Mouse (Mus musculus) layer of hippocampus, postnatal 36 days (tissue): Measurements from ENCODE around the gene Tusc2. TPM values are rescaled to one million over a fixed set of nuclear protein-coding genes. Genes with fewer than 3 reads are reported as not detected.
A peak's percentile ranks its signal among the peaks of the same experiment; 100 is the strongest.

Source experiments
- DNase-seq, 2 experiments: peaks; one replicate each; pipeline ENCODE4 v3.0.0; 2022
- total RNA-seq, 2 experiments: library from RNA; stranded (reverse); gene quantifications; 2 replicates each; pipeline ENCODE4 v1.2.3; 2021

The Tusc2 gene
- total RNA-seq, 2 experiments from 2014 or later: 70.1 to 82.0 TPM

DNA sequence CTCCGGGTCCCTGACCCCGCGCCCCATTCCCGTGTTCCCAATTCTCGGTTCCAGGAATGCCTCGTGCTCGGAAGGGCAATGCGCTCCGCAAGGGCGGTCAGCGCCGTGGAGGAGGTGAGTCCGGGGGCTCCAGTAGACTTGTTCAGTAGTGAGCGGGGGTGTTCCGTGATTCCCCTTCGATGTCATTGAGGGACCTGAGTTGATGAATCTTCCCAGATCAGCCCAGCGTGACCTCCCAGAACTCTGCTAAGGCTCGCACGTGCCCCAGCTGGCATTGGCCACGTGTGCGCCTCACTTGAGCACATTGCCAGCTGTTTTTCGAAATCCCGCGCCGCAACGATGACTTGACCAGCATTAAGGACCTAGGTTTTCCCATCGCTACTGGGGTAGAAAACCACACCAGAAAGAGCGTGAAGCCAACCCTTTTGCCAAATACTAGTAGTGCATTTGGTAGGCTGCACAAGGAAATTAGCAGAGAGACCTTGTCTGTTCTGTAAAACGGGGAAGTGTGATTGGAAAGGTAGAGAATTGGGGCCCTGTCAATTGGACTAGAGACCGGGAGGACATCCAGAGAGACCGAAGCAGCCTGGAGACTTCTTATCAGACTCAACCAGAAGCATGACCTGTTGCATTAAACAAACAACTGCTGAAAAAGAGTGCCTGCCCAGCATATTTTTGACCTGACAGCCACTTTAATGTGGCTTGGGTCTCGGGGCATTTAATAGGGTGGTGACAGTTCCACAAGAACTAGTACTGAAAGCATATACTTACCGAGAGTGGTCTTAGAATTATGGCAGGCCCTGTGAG lies 25.0 kb downstream of the Tusc2 start:
- DNase-seq: no peak

DNA sequence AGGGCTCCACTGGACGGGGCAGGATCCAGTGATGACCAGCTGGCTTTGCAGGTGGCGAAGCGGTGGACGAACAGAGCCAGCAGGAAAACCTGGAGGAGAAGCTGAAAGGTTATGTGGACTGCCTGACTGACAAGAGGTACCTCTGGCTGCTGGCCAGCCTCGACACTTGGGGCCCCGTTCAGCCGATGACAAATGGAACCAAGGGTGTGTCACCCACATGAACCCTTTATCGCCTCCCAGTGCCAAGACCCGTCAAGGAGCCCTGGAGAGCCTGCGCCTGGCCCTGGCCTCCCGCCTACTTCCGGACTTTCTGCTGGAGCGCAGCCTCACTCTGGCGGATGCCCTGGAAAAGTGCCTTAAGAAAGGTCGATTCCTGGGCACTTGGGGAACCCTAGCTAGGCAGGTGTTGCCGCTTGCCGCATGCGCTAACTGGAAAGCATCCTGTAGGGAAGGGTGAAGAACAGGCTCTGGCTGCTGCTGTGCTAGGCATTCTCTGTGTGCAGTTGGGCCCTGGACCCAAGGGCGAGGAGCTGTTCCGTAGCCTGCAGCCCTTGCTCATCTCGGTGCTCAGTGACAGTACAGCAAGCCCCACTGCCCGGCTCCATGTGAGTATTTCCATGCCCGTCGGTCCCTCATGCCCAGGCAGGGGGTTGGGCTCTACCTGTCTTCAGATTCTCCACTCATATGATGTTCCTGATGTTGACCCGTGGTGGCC lies 27.2 kb downstream of the Tusc2 start:
- no peak for DNase-seq

DNA sequence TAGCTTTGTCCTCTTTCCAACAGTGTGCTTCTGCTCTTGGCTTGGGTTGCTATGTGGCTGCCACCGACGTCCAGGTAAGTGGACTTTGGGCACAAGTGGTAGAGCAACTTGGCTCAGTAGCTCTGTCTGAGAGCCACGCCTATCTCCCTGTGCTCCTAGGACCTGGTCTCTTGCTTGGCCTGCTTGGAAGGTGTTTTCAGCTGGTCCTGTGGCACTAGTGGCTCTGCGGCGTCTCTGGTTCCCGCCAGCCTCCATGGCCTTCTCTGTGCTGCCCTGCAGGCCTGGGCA lies 27.7 kb downstream of the Tusc2 start:
- DNase-seq: no peak

DNA sequence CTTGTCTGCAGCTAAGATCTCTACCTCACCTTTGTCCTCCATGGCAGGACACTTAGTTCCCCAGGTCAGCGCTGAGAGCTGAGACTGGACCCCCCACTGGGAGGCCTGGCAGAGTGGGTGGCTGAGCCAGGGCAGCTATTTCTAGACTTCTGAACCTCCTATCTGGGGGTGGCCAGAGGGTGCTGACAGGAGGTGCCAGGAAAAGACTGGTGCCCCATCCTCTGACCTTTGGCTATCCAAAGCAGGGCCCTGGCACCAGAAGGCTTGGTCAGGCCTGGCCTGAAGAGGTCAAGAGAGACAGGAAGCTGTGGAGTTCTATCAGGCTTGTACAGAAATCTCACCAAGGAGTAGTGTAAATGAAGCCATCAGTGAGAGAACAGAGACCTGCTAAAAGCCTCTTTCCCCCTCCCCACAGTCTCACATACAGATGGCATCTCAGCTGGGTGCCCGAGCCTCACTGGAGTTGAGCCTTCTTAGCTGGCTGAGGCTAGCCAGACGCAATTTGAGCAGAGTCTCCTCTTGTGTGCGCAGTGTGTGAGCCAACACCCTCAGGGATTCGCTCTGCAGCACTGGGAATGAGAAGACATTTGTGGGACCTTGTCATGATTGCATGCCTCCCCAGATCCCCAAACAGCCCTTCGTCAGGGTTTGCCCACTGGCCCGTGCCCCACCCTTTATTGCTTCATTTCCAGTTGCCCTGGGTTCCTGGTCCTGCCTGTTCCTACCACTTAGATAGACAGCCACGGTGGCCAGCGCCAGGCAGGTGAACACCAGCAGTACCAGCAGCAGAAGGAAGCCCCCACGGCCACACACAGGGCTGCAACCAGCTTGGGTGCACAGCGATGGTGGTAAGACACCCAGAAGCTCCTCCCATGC lies 30.3 kb downstream of the Tusc2 start:
- DNase-seq: no peak

DNA sequence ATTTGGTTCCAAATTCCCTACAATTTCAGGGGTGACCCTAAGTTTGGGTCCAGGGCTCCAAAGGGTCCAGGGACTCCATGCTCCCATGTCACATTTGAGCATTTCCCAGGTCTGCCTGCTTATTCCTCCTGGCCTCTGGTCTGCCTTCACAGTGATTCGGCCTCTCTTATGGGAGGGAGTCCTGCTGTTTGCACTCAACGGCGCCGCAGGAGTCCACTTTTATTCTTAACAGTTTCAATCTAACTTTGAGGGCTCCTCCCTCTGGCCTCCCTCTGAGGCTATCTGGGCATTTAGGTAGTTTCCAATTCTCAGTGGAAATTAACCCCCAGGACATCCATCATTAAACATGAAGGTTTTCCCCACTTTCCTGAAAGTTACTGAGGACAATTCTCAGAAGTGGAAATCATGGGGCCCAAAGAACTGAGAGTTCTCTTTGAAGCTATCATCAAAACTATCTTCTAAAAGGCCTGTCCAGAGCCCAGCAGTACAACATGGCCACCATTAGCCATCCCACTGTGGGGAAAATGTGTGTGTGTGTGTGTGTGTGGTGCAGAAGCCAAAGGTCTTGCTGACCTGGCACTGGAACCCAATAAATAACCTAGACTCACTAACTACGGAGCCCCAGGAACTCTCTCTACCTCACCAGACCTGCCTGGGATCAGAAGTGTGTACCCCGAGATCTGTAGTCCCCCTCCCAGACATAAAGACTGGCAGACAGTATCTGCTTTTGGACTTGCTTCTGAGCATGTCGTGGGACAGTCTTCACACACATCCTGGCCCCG lies 31.4 kb downstream of the Tusc2 start:
- DNase-seq: no peak

DNA sequence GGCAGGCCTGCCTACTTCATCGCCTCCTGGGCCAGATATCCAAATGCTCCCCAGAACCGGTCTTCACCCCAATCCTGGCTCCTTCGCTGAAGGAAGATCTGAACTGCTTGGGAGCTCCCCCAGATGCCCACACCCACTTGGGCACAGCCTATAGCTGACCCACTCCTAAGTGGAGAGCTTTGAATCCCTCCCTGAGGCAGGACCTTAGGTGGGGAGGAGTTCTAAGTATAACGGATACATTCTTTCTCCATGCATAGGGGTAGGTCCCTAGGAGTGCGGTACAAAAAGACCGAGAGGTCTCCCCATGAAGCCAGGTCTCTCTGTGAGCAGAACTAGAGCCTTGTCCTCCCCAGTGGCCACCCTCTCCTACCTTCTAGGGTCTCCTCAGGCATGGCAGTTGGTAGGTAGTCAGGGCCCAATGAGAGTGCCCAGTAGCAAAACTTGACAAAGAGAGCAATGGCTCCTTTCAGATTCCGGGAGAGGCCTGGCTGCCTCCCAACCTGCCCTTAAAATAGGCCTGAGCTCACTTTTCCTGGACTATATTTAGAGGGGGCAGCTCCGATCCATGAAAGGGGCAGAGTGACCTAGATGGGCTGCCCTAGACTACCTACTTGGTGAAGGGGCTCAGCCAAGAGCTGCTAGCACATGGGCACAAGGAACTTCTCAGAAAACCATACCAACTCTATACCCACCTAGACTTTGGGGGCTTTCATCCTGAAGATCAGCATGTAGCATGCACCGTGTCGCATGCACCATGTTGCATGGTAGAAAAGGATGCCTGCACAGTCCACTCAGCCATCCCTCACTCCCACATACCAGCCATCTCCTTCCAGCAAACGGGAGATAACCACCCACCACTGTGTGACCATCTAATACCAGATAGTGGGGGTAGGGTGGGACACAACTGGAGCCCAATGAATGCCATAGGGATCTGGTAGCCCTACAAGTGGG lies 33.8 kb downstream of the Tusc2 start:
- DNase-seq: no peak

DNA sequence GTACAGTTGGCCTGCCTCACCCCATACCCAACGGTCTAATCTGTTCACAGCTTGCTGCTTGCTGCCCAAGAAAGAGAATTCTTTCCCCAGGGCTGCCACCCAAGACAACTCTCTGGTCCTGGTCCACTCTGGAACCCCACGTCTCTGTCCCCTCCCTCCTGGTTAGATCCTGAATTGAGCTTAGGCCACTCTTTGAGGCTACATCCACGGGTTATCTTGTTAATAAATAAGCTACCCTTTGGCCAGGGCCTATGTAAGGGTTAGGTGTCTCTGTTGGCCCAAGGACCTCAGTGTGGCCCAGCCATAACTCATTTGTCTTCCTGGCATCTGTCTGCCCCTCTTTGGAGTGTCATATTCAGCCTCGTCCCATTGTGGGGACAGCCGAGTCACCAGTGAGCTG lies 35.3 kb downstream of the Tusc2 start:
- no peak for DNase-seq

DNA sequence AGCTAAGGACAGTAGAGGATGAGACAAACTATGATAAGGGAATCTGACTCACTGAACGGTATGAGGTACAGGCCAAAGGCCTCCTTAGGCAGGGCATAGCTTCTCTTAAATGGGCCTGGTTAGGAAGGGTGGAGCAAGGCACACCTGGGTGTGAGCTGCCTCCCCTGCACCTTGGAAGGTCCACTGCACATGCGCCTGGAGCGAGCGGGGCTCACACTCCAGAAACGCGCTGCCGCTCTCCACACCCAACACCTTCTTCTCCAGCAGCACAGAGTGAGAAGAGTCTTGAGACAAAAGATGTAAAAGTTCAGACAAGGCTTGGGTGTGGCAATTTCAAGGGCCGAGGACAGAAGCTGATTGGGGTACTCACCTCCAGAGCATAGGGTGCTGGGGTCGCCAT lies 36.4 kb downstream of the Tusc2 start:
- DNase-seq: no peak

DNA sequence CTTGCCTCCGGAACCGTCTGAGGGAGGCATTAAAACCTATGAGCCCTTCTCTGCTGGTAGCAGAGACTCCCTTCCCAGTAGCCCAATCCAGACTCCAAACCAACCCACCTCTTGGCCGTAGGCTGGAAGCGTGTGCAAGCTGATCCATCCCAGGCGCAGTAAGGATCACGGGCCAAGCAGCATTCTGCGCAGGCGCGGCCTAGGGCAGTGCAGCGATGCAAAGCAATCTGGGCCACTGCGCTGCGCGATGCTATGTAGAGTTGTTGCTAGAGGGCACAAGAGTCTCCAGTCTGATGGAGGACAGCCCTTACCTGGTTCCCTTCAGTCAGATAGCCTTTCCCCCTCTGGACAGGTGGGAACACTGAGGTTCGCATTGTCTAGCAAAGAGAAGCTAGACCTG lies 36.8 kb downstream of the Tusc2 start:
- DNase-seq: no peak

DNA sequence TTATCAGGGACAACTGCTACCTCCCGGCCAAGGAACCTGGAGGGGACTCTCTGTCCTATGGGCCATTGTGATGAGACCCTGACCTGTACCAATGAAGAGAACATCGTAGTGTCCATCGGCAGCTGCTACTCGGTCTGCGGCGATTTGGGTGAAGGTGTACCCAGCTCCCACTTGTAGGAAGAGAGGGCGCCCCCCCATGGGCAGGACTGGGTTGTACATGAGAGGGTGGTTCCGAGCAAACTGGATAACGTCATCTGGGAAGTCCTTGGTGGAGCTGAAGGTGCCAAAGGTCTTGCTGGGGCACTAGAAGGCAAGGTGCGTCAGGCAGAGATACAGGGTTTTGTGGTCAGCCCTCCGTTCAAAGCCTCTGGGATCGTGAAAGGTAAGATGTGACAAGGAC lies 37.7 kb downstream of the Tusc2 start:
- DNase-seq: no peak

DNA sequence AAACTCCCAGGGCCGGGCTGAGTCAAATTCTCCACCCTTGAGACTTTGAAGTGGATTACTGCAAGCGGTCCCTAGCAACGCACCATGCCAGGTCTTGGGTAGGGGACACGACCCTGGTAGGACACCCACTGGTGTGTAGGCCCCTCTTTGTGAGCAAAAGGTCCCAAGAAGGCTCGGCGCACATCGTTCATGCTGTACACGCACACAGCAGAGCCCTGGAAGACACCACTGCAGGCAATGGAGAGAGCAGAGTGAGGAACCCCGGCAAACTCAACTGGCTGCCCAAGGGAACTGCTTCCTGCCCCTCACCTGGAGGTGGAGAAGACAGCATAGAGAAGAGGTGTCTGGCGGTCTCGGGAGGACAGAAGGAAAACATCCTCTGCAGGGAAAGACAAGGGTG lies 38.2 kb downstream of the Tusc2 start:
- DNase-seq: no peak

DNA sequence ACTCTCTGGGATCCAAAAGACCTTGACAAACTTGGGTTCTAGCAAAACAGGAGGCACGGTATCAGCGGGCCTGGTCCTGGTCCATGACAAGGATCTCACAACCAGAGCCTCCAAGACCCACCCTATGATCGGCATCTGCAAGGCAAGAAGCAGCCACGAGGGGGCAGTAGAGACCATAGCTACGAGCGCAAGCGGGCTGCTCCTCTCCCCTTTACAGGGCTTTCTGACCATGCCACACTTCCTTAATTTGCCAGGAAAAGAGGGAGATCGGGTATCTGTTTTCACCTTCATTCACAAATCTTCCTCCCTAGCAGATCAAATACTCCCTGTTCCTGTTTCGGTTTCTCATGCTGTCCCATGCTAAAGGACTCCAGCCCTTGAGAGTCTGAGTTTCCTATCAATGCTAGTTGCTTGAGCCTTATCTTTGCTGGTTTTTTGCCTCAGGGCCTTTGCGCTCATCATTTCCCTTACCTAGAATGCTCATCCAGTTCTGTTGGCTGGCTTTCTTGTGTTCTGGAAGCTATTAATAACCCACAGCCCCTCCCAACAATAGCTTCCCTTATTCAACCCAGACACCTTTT lies 39.1 kb downstream of the Tusc2 start:
- peak; percentile 86 to 90 for DNase-seq

DNA sequence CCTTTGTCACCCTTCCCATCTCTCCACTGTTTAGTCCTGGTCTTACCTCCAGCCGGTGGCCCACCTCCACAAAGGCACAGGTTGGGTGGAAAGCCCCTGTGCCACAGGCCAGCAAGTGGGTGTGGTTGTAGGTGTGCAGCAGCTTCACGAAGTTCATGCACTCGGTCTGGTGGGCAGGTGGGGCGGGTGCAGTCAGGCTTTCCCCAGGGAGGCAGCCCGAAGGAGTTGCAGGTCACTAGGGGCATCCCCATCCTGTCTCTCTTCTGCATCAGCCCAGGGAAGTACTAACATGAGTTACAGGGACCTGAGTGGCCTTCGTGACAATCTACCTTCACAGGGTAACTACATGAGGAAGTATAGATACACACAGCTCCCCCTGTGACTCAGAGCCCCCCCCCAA lies 40.2 kb downstream of the Tusc2 start:
- no peak for DNase-seq

DNA sequence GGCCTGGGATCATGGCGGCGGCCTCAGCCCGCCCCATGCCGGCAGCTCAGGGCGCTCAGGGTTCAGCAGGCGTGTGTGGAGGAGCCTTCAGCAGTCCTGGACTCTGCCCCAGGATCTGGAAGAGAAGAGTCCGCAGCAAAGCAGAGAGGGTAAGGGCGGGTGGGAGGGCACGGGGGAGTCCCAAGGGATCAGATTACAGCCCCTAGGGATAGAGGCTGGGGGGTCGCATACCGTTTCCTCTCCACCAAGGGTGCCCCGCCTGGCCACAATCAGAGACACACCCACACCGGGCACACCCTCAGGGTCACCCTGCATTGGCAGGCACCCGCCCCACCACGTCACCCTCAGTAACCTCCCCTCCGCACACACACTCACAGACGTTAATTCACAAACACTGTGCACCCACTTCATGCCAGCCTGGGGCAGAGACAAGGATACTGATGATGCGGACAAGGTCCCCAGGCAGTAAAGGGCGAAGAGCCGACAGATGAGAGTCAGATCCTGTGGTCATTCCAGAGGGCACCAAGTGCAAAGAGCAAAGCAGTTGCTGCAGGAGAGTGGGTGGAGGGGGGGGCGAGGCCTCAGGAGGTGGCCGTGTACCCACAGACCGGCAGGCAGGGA lies 42.1 kb downstream of the Tusc2 start:
- DNase-seq: no peak

DNA sequence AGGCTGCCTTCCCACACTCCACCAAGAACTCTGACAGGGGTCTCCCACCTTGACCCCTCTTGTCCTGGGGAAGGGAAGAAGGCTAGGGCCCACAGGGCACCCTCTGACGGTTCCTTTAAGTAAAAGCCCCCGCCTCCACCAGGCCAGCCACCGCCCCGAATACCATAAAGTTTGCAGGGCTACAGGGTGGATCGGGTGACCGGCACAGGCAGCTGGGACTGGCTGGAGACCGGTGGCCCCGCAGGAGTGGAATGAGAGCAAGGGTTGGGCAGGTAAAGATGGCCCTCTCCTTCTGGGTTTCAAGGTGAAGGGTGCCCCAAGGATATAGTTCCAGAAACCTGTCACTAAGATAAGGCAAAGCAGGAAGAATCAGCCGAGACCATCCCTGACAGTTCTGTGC lies 43.5 kb downstream of the Tusc2 start:
- DNase-seq: no peak

DNA sequence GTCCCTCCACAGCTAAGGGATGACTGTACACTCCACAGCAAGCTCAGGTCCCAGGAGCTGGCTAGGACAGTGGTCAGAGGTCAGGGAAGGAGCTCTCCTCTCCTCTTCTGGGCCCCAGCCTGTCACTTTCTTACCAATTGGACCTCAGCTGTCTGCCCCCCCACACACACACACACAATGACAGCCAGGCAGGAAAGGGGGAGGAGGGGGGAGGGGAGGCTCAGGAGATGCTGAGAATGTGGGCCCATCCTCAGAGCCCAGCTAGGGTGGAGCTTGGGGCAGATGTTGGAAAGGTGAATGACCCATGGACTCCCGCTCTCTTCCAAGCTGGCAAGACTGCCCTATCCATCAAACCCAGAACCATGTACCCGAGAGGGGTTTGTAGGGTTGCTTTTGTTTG lies 44.0 kb downstream of the Tusc2 start:
- DNase-seq: no peak

DNA sequence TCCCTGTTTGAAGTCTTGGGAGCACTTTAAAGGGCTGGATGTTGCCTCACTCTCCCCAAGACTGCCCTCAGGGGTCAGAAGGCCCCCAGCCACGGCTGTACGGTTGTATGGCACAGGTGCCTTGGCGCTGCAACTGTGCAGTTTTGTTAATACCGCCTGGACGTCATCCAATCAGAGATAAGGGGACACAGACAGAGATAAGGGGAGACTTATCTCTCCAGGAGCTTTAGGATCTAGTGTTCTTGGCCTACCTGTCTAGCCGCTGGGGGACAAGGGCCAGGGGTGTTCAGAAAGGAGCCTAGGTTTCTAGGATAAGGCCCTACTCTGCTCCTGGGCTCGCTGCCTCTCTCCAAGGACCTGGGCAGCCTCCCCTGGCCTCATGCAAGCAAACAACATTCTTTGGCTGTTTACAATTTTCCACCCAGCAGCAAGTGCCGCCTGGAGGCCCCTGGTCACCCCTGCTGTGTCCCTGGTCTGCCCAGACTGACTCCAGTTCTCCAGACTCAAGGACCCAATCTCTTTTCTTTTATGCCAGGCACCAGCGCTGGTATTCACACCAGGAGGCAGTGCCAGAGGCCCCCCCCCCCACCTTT lies 44.7 kb downstream of the Tusc2 start:
- DNase-seq: no peak

DNA sequence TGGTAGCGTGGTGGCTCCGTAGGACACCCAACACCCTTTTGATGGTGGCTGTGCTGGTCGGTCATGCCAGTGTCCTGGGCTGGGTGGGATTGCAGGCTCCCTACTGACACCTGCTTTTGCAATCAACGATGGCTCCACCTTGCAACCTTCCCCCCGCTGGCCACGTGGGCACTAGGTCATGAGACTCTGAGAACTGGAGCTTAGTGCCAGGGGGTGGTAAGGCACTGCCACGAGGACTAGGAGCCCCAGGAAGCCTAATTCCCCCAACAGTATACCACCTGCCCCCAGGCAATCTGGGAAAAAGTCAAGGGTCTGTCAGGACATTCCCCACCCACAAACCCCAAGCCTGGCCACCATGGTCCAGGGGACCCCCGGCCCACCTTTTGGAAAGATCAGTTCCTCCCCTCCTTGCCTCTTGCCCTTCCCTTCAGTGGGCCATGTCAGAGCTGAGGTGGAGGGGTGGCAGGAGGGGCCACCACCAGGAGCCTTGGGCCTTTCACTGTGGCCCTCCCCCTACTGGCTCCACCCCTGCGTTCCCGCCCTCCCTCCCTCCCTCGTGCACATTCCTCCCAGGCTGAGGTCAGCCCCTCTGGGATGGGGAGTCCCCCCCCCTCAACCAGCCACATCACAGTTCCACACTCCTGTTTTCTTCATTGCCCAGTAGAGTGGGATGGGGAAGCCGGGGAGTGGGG lies 45.8 kb downstream of the Tusc2 start, which contains the start of gene Sema3b:
Sema3b (minus strand) TSS at position 489 of the 692 bp plus-strand sequence.
- no peak for DNase-seq

DNA sequence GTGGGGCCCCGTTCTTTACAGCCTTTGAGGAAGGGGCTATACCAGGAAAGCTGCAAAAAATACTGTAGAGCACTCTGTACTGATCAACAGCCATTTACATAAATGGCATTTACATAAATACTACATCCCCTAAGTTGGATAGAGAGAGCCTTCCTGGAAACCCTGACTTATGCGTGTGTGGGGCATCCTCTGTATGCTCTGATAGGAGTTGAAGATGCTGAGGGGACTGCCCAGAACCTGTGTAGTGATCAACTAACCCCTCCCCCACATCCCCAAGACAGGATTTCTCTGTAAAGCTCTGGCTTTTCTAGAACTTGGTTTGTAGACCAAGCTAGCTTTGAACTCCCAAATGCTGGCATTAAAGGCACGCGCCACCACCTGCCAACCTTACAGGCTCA lies 46.4 kb downstream of the Tusc2 start:
- DNase-seq: no peak
